Mouse (Mus musculus): Measurements from ENCODE around the gene Hvcn1. TPM values are rescaled to one million over a fixed set of nuclear protein-coding genes. Genes with fewer than 3 reads are reported as not detected.

Hvcn1 gene
- polyA plus RNA-seq, 1 experiment from 2014 or later, result 7.8 TPM

DNA sequence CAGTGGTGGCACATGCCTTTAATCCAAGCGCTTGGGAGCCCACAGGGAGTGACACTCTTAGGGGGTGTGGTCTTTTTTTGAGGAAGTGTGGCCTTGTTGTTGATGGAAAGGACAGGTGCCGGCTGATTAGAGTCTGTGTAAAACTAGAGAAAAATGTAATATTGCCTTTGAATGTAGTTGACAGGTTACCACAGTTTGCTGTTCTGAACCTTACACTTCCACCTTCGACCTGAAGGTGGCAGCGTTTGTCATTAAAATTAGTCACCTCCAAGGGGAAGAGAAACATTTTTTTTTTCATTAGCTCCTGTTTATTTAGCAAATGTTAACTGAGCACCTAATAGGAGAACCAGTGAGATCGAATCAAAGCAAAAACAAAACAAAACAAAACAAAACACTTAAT, 61.3 kb downstream of the Hvcn1 start:
- no peak overlapping the region for H3K4me2 ChIP-seq
- no peaks in the 10 kb centered on the region for H3K27me3 ChIP-seq
- 26% methylated on average over 5 of the region's 5 CpGs for WGBS
- H3K36me3 ChIP-seq, result no peaks in the 10 kb centered on the region
- H3K4me3 ChIP-seq (replicated peaks), result no peak overlapping the region
- no peak overlapping the region for H3K27ac ChIP-seq
- no peaks in the 10 kb centered on the region for H3K9me3 ChIP-seq
- ATAC-seq (ENCODE audit: insufficient number of reproducible peaks, insufficient read depth, low FRiP score, low TSS enrichment, low read depth), result no peak
- H3K9ac ChIP-seq (replicated peaks), result no peak overlapping the region
- H3K4me1 ChIP-seq (replicated peaks), result peaks cover 9% of the 10 kb centered on the region; the same call in 1 of the 2 replicates

DNA sequence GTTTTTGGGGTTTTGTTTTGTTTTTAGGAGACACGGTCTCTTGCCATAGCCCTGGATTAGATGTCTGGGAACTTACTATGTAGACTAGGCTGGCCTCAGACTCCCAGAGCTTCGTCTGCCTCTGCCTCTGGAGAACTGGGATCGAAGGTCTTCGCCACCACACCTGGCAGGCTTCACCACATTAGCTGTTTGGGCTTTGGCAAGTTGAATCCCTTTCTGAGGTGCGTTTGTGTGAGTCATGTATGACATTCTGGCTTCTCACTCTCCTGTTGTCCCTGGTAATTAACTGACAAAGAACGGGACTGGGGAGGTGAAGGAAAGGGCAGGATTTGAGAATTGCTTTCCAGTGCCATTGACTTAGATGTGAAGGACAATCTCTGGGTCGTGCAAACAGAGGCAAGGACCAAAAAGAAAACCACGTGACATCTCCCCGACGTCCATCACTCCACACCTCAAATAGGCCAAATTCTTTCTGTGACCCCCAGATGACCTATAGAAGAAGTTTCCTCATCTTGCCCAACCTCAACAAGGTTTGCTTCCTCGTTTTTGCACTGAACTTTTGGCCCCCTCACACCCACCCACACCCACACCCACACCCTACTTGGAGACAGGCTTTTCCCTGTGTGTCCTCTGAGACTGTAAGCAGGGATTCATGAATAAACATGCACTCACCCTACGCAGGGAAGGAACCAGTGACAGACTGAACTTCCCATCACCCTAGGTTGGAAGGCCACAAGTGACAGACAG, 62.4 kb downstream of the Hvcn1 start:
- Histone ChIP-seq H3K4me3 (replicated peaks) (no peak overlapping the region), H3K4me1 (replicated peaks) (no peaks in the 10 kb centered on the region; the same call in 1 of the 2 replicates), H3K4me2 (no peak overlapping the region), H3K27ac (no peak overlapping the region), H3K9ac (replicated peaks) (no peak overlapping the region), H3K36me3 (no peaks in the 10 kb centered on the region), H3K27me3 (no peaks in the 10 kb centered on the region), H3K9me3 (no peaks in the 10 kb centered on the region)
- no peak for ATAC-seq (ENCODE audit: insufficient number of reproducible peaks, insufficient read depth, low FRiP score, low TSS enrichment, low read depth)
- 65% methylated on average over 12 of the region's 12 CpGs for WGBS

DNA sequence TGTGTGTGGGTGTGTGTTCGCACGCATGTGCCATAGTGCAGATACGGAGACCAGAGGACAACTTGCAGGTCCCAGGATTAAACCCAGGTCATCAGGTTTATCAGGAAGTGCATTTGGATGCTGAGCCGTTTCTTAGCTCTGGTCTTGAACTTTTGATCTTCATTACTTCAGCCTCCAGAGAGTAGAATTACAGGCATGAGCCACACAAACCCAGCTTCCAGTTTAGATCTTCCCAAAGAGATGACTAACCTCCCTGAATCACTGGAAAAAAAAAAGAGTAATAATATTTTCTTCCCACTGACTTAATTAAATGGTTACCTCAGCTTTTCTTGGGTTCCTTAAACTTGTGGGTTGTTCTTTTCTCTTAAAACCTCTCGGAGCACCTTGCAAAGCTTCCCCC, 66.2 kb downstream of the Hvcn1 start:
- Histone ChIP-seq H3K9me3 (no peaks in the 10 kb centered on the region), H3K27me3 (no peaks in the 10 kb centered on the region), H3K4me1 (replicated peaks) (0 out of 2 replicates have a peak, but pooled peaks cover 3% of the 10 kb centered on the region), H3K4me2 (no peak overlapping the region), H3K4me3 (replicated peaks) (no peak overlapping the region), H3K27ac (no peak overlapping the region), H3K9ac (replicated peaks) (no peak overlapping the region), H3K36me3 (no peaks in the 10 kb centered on the region)
- ATAC-seq (ENCODE audit: insufficient number of reproducible peaks, insufficient read depth, low FRiP score, low TSS enrichment, low read depth), result no peak
- WGBS, result 76% methylated on average over 5 of the region's 5 CpGs

DNA sequence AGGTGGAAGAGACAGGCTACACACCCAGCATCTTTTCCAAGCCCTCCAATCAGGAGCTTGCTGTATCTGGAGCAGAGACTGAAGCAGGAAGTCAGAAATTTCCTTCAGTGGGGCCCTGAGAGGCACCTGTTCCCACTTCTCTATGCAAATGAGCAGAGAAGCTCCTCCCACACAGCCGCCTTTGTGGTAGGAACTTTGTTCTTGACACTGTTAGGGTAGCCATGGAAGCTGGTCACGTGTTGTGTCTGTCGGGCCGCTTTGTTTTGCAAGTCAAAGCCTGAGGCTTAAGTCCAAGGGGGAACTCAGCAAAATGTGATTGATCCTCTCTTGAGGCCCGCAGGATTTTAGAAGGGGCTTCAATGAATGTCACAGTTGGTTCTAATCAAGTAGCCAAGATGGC, 68.2 kb downstream of the Hvcn1 start:
- Histone ChIP-seq H3K4me2 (no peak overlapping the region), H3K4me1 (replicated peaks) (0 out of 2 replicates have a peak, but pooled peaks cover 3% of the 10 kb centered on the region), H3K27me3 (no peaks in the 10 kb centered on the region), H3K36me3 (no peaks in the 10 kb centered on the region), H3K9me3 (no peaks in the 10 kb centered on the region), H3K27ac (no peak overlapping the region), H3K9ac (replicated peaks) (no peak overlapping the region), H3K4me3 (replicated peaks) (no peak overlapping the region)
- WGBS, result 37% methylated on average over 5 of the region's 5 CpGs
- no peak for ATAC-seq (ENCODE audit: insufficient number of reproducible peaks, insufficient read depth, low FRiP score, low TSS enrichment, low read depth)

DNA sequence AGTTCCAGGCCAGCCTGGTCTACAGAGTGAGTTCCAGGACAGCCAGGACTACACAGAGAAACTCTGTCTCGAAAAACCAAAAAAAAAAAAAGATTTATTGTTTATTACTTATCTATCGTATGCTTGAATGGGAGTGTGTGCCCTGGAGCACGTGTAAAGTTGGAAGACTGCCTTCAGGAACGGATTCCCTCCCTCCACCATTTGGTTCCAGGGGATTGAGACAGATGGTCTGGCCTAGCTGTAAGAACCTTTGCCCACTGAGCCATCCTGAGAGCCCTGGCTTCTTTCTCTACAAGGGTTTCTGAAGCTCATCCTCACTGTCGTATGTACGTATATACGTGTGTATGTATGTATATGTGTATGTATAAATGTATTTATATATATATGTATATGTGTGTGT, 72.3 kb downstream of the Hvcn1 start:
- Histone ChIP-seq H3K27me3 (no peaks in the 10 kb centered on the region), H3K9me3 (no peaks in the 10 kb centered on the region), H3K4me2 (no peak overlapping the region), H3K9ac (replicated peaks) (no peak overlapping the region), H3K4me1 (replicated peaks) (peaks cover 14% of the 10 kb centered on the region; the same call in 1 of the 2 replicates), H3K27ac (no peak overlapping the region), H3K4me3 (replicated peaks) (no peak overlapping the region), H3K36me3 (no peaks in the 10 kb centered on the region)
- WGBS, result 78% methylated on average over 7 of the region's 7 CpGs
- ATAC-seq (ENCODE audit: insufficient number of reproducible peaks, insufficient read depth, low FRiP score, low TSS enrichment, low read depth), result no peak

DNA sequence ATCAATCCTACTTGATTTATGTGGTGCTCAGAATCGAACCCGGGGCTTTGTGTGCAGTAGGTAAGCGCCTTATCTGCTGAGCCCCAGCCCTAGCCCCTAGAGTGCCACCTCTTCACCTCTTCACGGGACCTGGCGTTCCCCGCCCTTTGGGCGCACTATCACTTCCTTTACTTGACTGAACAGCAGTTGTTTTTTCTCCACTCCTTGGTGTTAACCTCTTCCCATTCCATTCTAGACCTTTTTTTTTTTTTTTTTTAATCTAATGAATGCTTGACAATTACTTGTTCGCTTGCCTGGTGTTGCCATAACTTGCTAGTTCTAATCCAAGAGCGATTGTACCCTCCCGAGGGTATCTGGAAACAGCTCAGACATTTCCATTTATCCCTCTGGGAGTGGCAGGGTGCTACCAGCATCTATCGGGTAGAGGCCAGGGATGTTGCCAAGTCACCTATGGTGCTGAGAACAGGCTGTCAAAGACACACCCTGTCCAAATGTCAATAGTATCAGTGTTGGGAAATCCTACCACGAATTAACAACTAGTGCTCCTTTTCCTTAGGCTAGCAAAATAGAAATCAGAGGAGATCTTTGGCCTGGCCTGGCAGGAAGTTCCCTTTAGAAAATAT, 73.3 kb downstream of the Hvcn1 start:
- Histone ChIP-seq H3K36me3 (no peaks in the 10 kb centered on the region), H3K9ac (replicated peaks) (no peak overlapping the region), H3K9me3 (no peaks in the 10 kb centered on the region), H3K27ac (no peak overlapping the region), H3K4me3 (replicated peaks) (no peak overlapping the region), H3K27me3 (no peaks in the 10 kb centered on the region), H3K4me2 (no peak overlapping the region), H3K4me1 (replicated peaks) (peaks cover 12% of the 10 kb centered on the region; the same call in 1 of the 2 replicates)
- no peak for ATAC-seq (ENCODE audit: insufficient number of reproducible peaks, insufficient read depth, low FRiP score, low TSS enrichment, low read depth)
- 82% methylated on average over 12 of the region's 12 CpGs for whole genome bisulfite sequencing

DNA sequence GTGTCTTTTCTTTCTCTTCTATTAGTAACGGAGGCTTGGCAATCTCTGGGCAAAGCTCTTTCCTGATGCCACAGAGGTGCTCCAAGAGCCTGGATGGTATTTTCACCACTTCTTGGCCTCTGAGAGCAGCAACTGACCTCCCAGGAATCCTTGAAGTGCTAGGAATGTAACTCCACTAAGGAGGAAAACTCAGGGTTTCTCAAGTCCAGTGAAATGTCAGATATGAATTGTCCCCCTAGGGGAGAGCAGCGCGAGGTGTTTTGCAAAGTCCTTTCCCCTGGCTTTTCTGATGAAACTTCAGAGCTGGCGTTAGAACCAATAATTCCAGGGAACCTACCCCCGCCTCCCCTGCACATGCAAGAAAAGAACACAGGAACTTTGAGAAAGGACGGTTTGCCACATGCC, 73.8 kb downstream of the Hvcn1 start:
- no peak for ATAC-seq (ENCODE audit: insufficient number of reproducible peaks, insufficient read depth, low FRiP score, low TSS enrichment, low read depth)
- 46% methylated on average over 6 of the region's 6 CpGs for WGBS
- Histone ChIP-seq H3K27me3 (no peaks in the 10 kb centered on the region), H3K4me1 (replicated peaks) (peaks cover 17% of the 10 kb centered on the region), H3K4me3 (replicated peaks) (no peak overlapping the region), H3K27ac (no peak overlapping the region), H3K36me3 (no peaks in the 10 kb centered on the region), H3K9me3 (no peaks in the 10 kb centered on the region), H3K4me2 (peak overlapping the region; percentile 28), H3K9ac (replicated peaks) (no peak overlapping the region)

DNA sequence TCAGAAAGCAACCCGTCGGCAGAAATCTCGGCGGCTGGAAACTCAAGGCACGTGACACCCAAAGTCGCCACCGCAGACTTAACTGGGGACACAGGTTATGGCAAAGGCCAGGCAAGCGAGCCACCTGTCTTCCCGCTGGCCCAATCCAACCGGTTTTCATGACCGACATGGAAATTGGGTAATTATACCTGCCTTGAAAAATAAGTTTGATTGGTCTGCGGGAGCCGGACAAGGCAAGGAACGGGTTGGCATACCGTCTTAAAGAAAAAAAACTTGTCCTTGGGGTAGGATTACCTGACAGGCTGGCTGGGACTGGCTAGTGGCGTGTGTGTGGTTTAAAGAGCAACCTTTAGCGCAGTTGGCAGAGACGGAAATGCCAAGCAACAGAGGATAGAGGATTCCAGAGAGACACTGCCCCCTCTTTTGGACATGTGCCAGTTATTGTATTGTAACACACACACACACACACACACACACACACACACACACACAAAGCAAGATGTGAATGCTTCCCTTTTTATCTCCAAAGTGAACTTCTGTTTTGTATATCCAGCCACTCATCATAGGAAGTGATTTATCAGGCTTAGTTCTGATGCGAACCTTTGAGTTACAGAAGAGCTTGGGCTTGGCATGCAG, 74.3 kb downstream of the Hvcn1 start:
- Histone ChIP-seq H3K9ac (replicated peaks) (no peak overlapping the region), H3K36me3 (no peaks in the 10 kb centered on the region), H3K27ac (no peak overlapping the region), H3K27me3 (no peaks in the 10 kb centered on the region), H3K4me3 (replicated peaks) (no peak overlapping the region), H3K4me2 (peak overlapping the region; percentile 28), H3K9me3 (no peaks in the 10 kb centered on the region), H3K4me1 (replicated peaks) (peaks cover 22% of the 10 kb centered on the region)
- WGBS, result 33% methylated on average over 19 of the region's 19 CpGs
- no peak for ATAC-seq (ENCODE audit: insufficient number of reproducible peaks, insufficient read depth, low FRiP score, low TSS enrichment, low read depth)

DNA sequence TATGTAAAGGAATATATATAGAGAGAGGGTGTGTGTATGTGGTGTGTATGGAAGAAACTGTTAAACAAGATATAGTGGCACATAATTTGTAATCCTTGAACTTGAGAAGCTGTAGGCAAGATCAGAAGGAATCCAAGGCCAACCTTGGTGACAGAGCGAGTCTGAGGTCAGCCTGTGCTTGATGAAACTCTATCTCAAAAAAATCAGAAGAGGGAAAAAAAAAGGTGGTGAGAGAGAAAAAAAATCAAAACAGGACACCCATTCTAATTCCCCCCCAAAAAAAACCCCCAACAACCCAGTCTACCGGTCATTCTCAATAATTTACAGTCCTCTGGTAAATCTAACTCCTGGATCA, 77.2 kb downstream of the Hvcn1 start:
- no peaks in the 10 kb centered on the region for H3K9me3 ChIP-seq
- peaks cover 26% of the 10 kb centered on the region for H3K4me1 ChIP-seq (replicated peaks)
- H3K27ac ChIP-seq, result no peak overlapping the region
- H3K4me3 ChIP-seq (replicated peaks), result peak overlapping the region; percentile 98
- H3K4me2 ChIP-seq, result peak overlapping the region; percentile 38
- H3K36me3 ChIP-seq, result peaks cover 20% of the 10 kb centered on the region
- H3K9ac ChIP-seq (replicated peaks), result no peak overlapping the region
- WGBS, result 36% methylated on average over 2 of the region's 2 CpGs
- H3K27me3 ChIP-seq, result no peaks in the 10 kb centered on the region
- ATAC-seq (ENCODE audit: insufficient number of reproducible peaks, insufficient read depth, low FRiP score, low TSS enrichment, low read depth), result no peak

DNA sequence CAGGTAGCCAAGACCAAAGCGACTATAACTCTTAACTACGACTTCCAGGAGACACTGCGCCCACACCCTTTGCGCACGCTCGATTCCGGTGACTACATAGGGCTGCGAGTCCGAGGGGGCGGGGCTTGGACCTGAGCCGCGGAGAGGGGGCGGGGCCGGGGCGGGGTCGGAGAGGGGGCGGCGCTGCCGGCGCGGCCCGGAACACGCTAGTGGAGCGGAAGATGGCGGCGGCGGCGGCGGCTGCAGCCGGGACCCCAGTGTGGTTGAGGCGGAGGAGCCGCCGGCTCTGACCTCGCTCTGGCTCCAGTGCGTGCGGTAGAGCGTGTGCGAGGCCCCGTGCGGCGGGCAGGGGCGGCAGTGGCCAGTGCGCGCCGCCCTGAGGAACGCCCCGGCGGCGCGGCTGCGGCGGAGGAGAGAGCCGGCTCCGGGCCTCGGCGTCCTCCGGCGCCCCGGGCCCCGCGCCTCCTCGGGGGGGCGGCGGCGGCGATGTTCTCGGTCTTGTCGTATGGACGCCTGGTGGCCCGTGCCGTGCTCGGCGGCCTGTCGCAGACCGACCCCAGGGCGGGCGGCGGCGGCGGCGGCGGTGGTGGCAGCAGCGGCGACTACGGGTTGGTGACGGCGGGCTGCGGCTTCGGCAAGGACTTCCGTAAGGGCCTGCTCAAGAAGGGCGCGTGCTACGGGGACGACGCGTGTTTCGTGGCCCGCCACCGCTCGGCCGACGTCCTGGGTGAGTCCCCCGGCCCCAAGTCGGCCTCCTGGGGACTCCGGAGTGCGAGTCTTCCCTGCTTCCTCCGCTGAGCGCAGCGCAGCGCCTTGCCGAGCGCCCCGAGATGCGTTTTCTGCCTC, 77.8 kb downstream of the Hvcn1 start, which contains the start of gene Pptc7:
Pptc7 (plus strand) TSS at position 183 of the 846 bp plus-strand sequence.
- WGBS, result under 1% methylated on average over 98 of the region's 114 CpGs
- peak within 1 kb of the TSS; percentile 98 for H3K4me2 ChIP-seq
- H3K4me3 ChIP-seq (replicated peaks), result peak within 1 kb of the TSS; percentile 98
- no peaks in the 10 kb centered on the region for H3K27me3 ChIP-seq
- H3K4me1 ChIP-seq (replicated peaks), result peaks cover 26% of the 10 kb centered on the region
- no peaks in the 10 kb centered on the region for H3K9me3 ChIP-seq
- peak; percentile 94 for ATAC-seq (ENCODE audit: insufficient number of reproducible peaks, insufficient read depth, low FRiP score, low TSS enrichment, low read depth)
- peak within 1 kb of the TSS; percentile 83 for H3K9ac ChIP-seq (replicated peaks)
- H3K27ac ChIP-seq, result peak within 1 kb of the TSS; percentile 45; the same call in 1 of the 2 replicates
- peaks cover 25% of the 10 kb centered on the region for H3K36me3 ChIP-seq

Measured in limb, embryonic 12.5 days (tissue).